Mouse (Mus musculus) liver, adult (tissue): ENCODE measurements at regions not wholly inside any gene's neighbourhood (a gene's known extent, or its start where the extent isn't known, plus 50 kb on each side); places are given as distances from the start of the nearest gene placed in this dataset.

Experiments used
- GATA4 ChIP-seq: IDR thresholded peaks from 2 replicates; pipeline ENCODE4 v1.6.1; 2014; ENCODE audit warnings: mild to moderate bottlenecking, low read length; ENCODE audit not compliant: insufficient replicate concordance

- TF ChIP-seq GATA4, result no peak
Measured at GRCm38 (mm10) chr7:67440806-67441205, 68.1 kb upstream of the Mef2a start.

DNA sequence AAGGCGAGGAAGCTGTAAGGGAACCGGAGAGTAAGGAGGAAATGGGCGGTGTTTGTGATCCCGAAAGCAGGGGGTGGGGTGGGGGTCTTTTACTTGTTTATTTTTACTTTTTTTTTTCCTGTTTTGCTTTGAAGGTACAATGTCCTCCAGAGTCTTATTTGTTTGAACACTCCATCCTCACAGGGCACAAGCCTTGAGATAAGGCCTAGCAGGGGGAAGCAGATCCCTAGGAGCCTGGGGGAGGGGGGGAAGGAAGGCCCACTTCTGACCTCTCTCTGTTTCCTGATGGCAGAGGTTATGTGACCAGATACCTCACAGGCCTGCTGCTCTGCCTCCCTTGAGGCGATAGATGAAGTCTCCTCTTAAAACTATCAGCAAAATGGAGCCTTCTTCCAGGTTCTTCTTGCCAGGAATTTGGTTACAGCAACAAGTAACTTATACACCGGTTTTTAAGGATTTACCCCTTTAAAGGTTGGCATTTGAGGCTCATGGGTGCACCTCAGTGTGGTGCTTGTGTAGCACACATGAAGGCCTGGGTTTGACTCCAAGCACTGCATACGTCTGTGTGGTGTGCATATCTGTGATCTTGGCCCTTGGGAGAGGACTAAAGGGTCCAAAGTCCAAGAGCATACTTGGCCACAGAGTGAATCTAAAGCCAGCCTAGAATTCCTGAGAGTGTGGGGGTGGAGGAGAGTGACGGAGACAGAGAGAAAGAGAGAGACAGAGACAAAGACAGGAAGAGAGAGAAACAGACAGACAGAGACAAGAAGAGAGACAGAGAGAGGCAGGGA lies 64.8 kb upstream of the Mef2a start:
- TF ChIP-seq GATA4, result peak; percentile 61; the same call in 1 of the 2 replicates

DNA sequence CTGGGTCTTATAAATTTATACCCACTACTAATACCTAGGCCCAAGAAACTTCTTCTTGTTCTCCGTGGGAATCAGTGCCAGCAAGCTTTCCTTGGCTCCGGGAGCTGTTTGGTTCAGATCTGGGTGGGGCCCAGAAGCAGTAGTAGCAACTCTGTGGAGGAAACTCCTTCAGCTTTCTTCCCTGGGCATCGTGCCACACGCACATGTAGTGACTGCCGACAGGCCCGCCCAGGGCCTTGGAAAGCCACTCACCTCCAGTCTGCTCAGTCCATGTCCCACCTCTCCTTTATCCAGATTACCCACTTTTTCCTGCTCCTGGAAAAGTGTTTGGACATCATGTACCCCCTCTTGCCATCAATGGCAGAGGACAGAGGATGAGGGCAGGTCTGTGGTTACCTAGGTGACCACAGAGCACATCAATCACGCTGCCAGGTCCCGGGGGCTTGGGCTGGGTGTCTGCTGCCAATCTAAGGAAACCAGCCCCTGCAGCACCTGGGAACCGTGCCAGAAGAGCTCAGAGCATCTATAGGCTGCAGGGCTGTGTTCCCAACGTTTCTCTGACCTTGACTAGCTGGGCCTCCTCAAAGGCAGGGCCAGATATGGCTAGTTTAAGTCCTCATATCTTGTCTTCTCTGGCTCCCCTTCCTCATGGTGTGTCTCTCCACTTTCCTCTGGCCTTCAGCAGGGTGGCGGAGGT lies 63.1 kb upstream of the Mef2a start:
- TF ChIP-seq GATA4, result no peak

DNA sequence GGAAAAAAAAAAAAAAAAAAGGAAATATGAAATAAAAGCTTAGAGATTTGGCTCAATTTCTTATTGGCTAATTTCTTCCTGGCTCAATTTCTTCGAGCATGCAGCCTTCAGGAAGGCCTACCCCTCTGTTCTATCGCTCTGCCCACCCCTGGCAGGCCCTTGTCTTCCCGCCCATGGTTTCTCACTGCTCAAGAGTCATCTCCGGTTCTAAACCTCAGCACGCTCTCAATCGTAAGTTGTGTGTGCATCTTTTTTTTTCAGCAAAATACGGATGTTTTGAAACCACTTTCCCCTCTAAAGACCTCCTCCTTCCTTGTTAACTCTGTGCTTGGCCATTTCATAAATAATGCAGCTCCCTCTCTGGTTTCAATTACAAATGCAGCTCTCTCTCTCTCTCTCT lies 58.3 kb upstream of the Mef2a start:
- TF ChIP-seq GATA4, result no peak

DNA sequence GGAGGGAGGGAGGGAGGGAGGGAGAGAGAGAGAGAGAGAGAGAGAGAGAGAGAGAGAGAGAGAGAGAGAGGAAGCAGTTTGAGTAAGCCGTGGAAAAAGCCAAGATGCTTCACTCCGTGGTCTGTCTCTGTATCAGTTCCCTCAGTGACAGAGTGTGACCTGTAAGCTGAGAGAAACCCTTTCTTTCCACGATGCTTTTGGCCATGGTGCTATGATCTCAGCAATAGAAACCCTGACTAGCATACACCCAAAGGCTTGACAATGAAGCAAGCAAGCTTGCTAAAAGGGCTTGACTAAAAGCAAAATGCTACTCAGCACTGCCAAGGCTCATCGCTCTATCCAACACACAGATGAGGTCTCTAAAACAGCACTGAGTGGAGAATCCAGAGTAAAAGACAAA lies 57.4 kb upstream of the Mef2a start:
- no peak for TF ChIP-seq GATA4

- TF ChIP-seq GATA4, result no peak
Measured at GRCm38 (mm10) chr7:67429008-67429873, 56.6 kb upstream of the Mef2a start.

- no peak for TF ChIP-seq GATA4
Measured at GRCm38 (mm10) chr7:67428388-67428787, 55.7 kb upstream of the Mef2a start.

- TF ChIP-seq GATA4, result no peak
Measured at GRCm38 (mm10) chr7:67426076-67426475, 53.4 kb upstream of the Mef2a start.

- TF ChIP-seq GATA4, result no peak
Measured at GRCm38 (mm10) chr7:67425581-67425980, 52.9 kb upstream of the Mef2a start.

DNA sequence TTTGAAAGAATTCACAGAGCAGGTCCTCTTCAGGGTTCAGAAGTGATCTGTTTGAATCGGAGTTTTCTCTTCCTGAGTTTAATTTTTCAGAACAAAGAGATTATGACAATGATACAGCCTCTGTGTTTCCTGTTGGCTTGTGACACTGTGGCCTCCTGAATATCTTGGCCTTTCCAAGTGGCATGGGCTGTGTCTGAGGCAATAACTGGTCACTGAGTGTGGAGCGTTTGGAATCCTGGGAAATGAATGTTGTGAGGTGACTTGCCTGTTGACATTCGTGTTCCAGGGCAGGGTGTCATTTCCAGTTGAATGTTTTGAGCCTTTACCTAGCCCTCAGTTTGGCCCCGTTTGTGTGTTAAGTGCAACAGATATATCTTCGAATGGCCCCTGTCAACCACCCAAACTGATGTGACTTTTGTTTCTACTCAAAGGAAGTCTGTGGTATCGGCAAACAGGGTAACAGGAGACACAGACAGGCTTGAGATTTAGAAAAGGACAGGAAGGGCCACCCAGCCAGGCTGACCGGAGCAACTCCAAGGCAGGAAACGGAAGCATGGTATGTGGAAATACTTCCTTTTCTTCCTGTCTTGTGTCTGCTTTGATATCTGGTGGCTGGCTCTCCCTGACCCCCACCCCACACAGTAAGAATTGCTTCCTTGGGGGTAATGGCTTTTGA lies 52.3 kb upstream of the Mef2a start:
- peak; percentile 81; the same call in 1 of the 2 replicates for TF ChIP-seq GATA4
